Mouse (Mus musculus): Measurements from ENCODE around the gene Acot8.

Gene Acot8

GRCm38 (mm10) chr2:164804533-164805331 is at the start of gene Acot8, which contains the start of gene Zswim3:
Gene Acot8, minus strand, starts transcription at chr2:164804882.
Gene Zswim3, plus strand, starts transcription at chr2:164805098.
- DNase-seq (ENCODE audit: low spot score in 2 of 2): peak; percentile 96 to 99

GRCm38 (mm10) chr2:164850061-164850460 is 45.4 kb upstream of the Acot8 start:
- DNase-seq (ENCODE audit: low spot score in 2 of 2): no peak

GRCm38 (mm10) chr2:164845782-164846181 is 41.1 kb upstream of the Acot8 start:
- DNase-seq (ENCODE audit: low spot score in 2 of 2): no peak

- no peak for DNase-seq (ENCODE audit: low spot score in 2 of 2)
Measured at GRCm38 (mm10) chr2:164835164-164835563, 30.5 kb upstream of the Acot8 start.

GRCm38 (mm10) chr2:164834531-164834930 is 29.8 kb upstream of the Acot8 start:
- no peak for DNase-seq (ENCODE audit: low spot score in 2 of 2)

GRCm38 (mm10) chr2:164833314-164833959 is 28.8 kb upstream of the Acot8 start, which contains the start of gene Neurl2:
Gene Neurl2, minus strand, starts transcription at chr2:164833456.
- DNase-seq (ENCODE audit: low spot score in 2 of 2): peak; percentile 81 to 83

- peak; percentile 56 to 68 for DNase-seq (ENCODE audit: low spot score in 2 of 2)
Measured at GRCm38 (mm10) chr2:164832748-164833301, 28.1 kb upstream of the Acot8 start, which contains the start of gene Ctsa. Gene Ctsa, plus strand, starts transcription at chr2:164832873.

- DNase-seq (ENCODE audit: low spot score in 2 of 2): no peak
Measured at GRCm38 (mm10) chr2:164832032-164832747, 27.5 kb upstream of the Acot8 start.

- no peak for DNase-seq (ENCODE audit: low spot score in 2 of 2)
Measured at GRCm38 (mm10) chr2:164831029-164831428, 26.3 kb upstream of the Acot8 start.

GRCm38 (mm10) chr2:164829090-164829489 is 24.4 kb upstream of the Acot8 start:
- DNase-seq (ENCODE audit: low spot score in 2 of 2): no peak

- no peak for DNase-seq (ENCODE audit: low spot score in 2 of 2)
Measured at GRCm38 (mm10) chr2:164828437-164828836, 23.8 kb upstream of the Acot8 start, which contains the start of gene Spata25. Gene Spata25, minus strand, starts transcription at chr2:164828537.

- no peak for DNase-seq (ENCODE audit: low spot score in 2 of 2)
Measured at GRCm38 (mm10) chr2:164827146-164827850, 22.6 kb upstream of the Acot8 start.

GRCm38 (mm10) chr2:164825521-164825920 is 20.8 kb upstream of the Acot8 start:
- no peak for DNase-seq (ENCODE audit: low spot score in 2 of 2)

GRCm38 (mm10) chr2:164823969-164824368 is 19.3 kb upstream of the Acot8 start:
- no peak for DNase-seq (ENCODE audit: low spot score in 2 of 2)

- no peak for DNase-seq (ENCODE audit: low spot score in 2 of 2)
Measured at GRCm38 (mm10) chr2:164823181-164823585, 18.5 kb upstream of the Acot8 start.

GRCm38 (mm10) chr2:164822636-164823165 is 18.0 kb upstream of the Acot8 start, which contains the start of gene Zswim1:
Gene Zswim1, plus strand, starts transcription at chr2:164822686.
- DNase-seq (ENCODE audit: low spot score in 2 of 2): peak; percentile 99 to 100

- DNase-seq (ENCODE audit: low spot score in 2 of 2): no peak
Measured at GRCm38 (mm10) chr2:164821060-164821459, 16.4 kb upstream of the Acot8 start.

- DNase-seq (ENCODE audit: low spot score in 2 of 2): no peak
Measured at GRCm38 (mm10) chr2:164817703-164818102, 13.0 kb upstream of the Acot8 start.

GRCm38 (mm10) chr2:164817206-164817605 is 12.5 kb upstream of the Acot8 start:
- DNase-seq (ENCODE audit: low spot score in 2 of 2): no peak

- no peak for DNase-seq (ENCODE audit: low spot score in 2 of 2)
Measured at GRCm38 (mm10) chr2:164815821-164816220, 11.1 kb upstream of the Acot8 start.

GRCm38 (mm10) chr2:164815348-164815747 is 10.7 kb upstream of the Acot8 start:
- DNase-seq (ENCODE audit: low spot score in 2 of 2): no peak
